Mouse (Mus musculus) CH12.LX (cell line): ENCODE measurements around the gene Fhl2. TPM values are rescaled to one million over a fixed set of nuclear protein-coding genes. Genes with fewer than 3 reads are reported as not detected.
A peak's percentile ranks its signal among the peaks of the same experiment; 100 is the strongest.

ENCODE experiments used
- DNase-seq: peaks from one replicate; pipeline ENCODE4 v3.0.0-alpha.2; 2013; ENCODE audit errors: extremely low read depth
- H3K27ac ChIP-seq: 2 replicates; pipeline ENCODE4 v1.5.1; 2012; ENCODE audit warnings: low read depth, mild to moderate bottlenecking, control low read depth, moderate library complexity; ENCODE audit not compliant: insufficient read depth
- H3K27me3 ChIP-seq: replicated peaks from 2 replicates; pipeline ENCODE3; 2012; ENCODE audit warnings: inconsistent platforms
- H3K36me3 ChIP-seq, 2 experiments: replicated peaks in 1 of 2; 2 replicates each; pipeline versions ENCODE3 to v1.6.1; 2012; ENCODE audit warnings: inconsistent platforms in 1 of 2, low read length in 1 of 2, mild to moderate bottlenecking in 1 of 2, mixed read lengths in 1 of 2, moderate library complexity in 1 of 2; ENCODE audit not compliant: control insufficient read depth in 1 of 2, insufficient read depth in 1 of 2
- H3K4me1 ChIP-seq, 2 experiments: 2 replicates each; pipeline ENCODE4 v1.6.1; 2012; ENCODE audit warnings: inconsistent platforms in 1 of 2, moderate library complexity in 1 of 2; ENCODE audit not compliant: insufficient read depth in 2 of 2, control insufficient read depth in 1 of 2
- H3K4me2 ChIP-seq: 2 replicates; pipeline ENCODE4 v1.6.1; 2012; ENCODE audit warnings: low read depth, mild to moderate bottlenecking, control low read depth; ENCODE audit not compliant: poor library complexity, insufficient read depth, severe bottlenecking
- H3K4me3 ChIP-seq, 3 experiments: fragments of 150-350 bp in 1 of 3; sonication (generic) in 1 of 3; replicated peaks in 1 of 3; 2 replicates each; pipeline versions ENCODE3 to v1.5.1; 2011 to 2012; ENCODE audit warnings: low read depth in 2 of 3, low read length in 2 of 3, mild to moderate bottlenecking in 2 of 3, moderate library complexity in 2 of 3, control low read depth in 1 of 3, improper control_type of control experiment in 1 of 3, inconsistent platforms in 1 of 3, mixed read lengths in 1 of 3; ENCODE audit not compliant: poor library complexity in 1 of 3
- H3K79me2 ChIP-seq: replicated peaks from 2 replicates; pipeline ENCODE4 v1.6.1; 2012; ENCODE audit warnings: mild to moderate bottlenecking, moderate library complexity; ENCODE audit not compliant: control insufficient read depth, poor library complexity, insufficient read depth, severe bottlenecking; ENCODE audit errors: extremely low read depth
- H3K9ac ChIP-seq: 2 replicates; pipeline ENCODE4 v1.6.1; 2012; ENCODE audit warnings: low read depth, mild to moderate bottlenecking, control low read depth, moderate library complexity; ENCODE audit not compliant: insufficient read depth
- H3K9me3 ChIP-seq: replicated peaks from 2 replicates; pipeline ENCODE3; 2012; ENCODE audit warnings: low read length, inconsistent platforms, mixed read lengths
- BHLHE40 ChIP-seq: IDR thresholded peaks from 2 replicates; pipeline ENCODE4 v1.6.1; 2011; ENCODE audit warnings: mild to moderate bottlenecking, low read depth, low read length, improper control_type of control experiment
- E2F4 ChIP-seq: IDR thresholded peaks from 2 replicates; pipeline ENCODE4 v1.6.1; 2011; ENCODE audit warnings: low read depth, low read length, improper control_type of control experiment; ENCODE audit not compliant: insufficient replicate concordance
- GABPA ChIP-seq: IDR thresholded peaks from 2 replicates; pipeline ENCODE4 v1.6.1; 2012; ENCODE audit warnings: low read depth, low read length, improper control_type of control experiment, inconsistent platforms; ENCODE audit not compliant: insufficient replicate concordance
- HCFC1 ChIP-seq: IDR thresholded peaks from 2 replicates; pipeline ENCODE4 v1.6.1; 2012; ENCODE audit warnings: low read depth, mild to moderate bottlenecking, inconsistent platforms, low read length, improper control_type of control experiment
- IRF4 ChIP-seq: IDR thresholded peaks from 2 replicates; pipeline ENCODE4 v1.6.1; 2014; ENCODE audit warnings: low read depth, mild to moderate bottlenecking, inconsistent platforms, low read length, improper control_type of control experiment
- JUN ChIP-seq: IDR thresholded peaks from 2 replicates; pipeline ENCODE4 v1.6.1; 2011; ENCODE audit warnings: low read depth, mild to moderate bottlenecking, low read length, improper control_type of control experiment, moderate library complexity; ENCODE audit not compliant: insufficient read depth
- JUND ChIP-seq: conservative IDR thresholded peaks from 2 replicates; pipeline ENCODE4 v1.6.1; 2011; ENCODE audit warnings: low read depth, low read length, improper control_type of control experiment
- KAT2A ChIP-seq: IDR thresholded peaks from 2 replicates; pipeline ENCODE4 v1.6.1; 2012; ENCODE audit warnings: low read length, improper control_type of control experiment, inconsistent platforms; ENCODE audit not compliant: insufficient replicate concordance
- NRF1 ChIP-seq: IDR thresholded peaks from 2 replicates; pipeline ENCODE4 v1.6.1; 2014; ENCODE audit warnings: low read depth, mild to moderate bottlenecking, inconsistent platforms, low read length, improper control_type of control experiment, moderate library complexity
- PAX5 ChIP-seq: IDR thresholded peaks from 2 replicates; pipeline ENCODE4 v1.6.1; 2012; ENCODE audit warnings: low read length, inconsistent platforms, mixed read lengths
- POLR2AphosphoS2 ChIP-seq: IDR thresholded peaks from 2 replicates; pipeline ENCODE4 v1.6.1; 2011; ENCODE audit warnings: low read depth, low read length, improper control_type of control experiment
- RAD21 ChIP-seq: IDR thresholded peaks from 2 replicates; pipeline ENCODE4 v1.6.1; 2011; ENCODE audit warnings: low read depth, mild to moderate bottlenecking, low read length, improper control_type of control experiment, moderate library complexity
- RCOR1 ChIP-seq: conservative IDR thresholded peaks from 2 replicates; pipeline ENCODE4 v1.6.1; 2012; ENCODE audit warnings: low read depth, mild to moderate bottlenecking, inconsistent platforms, low read length, improper control_type of control experiment
- TBP ChIP-seq: conservative IDR thresholded peaks from 2 replicates; pipeline ENCODE4 v1.6.1; 2011; ENCODE audit warnings: low read depth, low read length, improper control_type of control experiment
- USF2 ChIP-seq: conservative IDR thresholded peaks from 2 replicates; pipeline ENCODE4 v1.6.1; 2011; ENCODE audit warnings: low read depth, low read length, improper control_type of control experiment
- ZC3H11A ChIP-seq: IDR thresholded peaks from 2 replicates; pipeline ENCODE4 v1.6.1; 2012; ENCODE audit warnings: low read depth, mild to moderate bottlenecking, inconsistent platforms, low read length, improper control_type of control experiment
- ZMIZ1 ChIP-seq: IDR thresholded peaks from 2 replicates; pipeline ENCODE4 v1.6.1; 2012; ENCODE audit warnings: low read depth, mild to moderate bottlenecking, inconsistent platforms, low read length, improper control_type of control experiment
- dilution Hi-C: fragments of 300-500 bp; cut with MboI; formaldehyde crosslinking; loops from 2 replicates; pipeline ENCODE4 v1.14.3; 2020; ENCODE audit warnings: low sequenced_read_pairs; ENCODE audit not compliant: extremely low pct_unique_long_range_greater_than_20kb, extremely low pct_ligation_motif_present
- in situ Hi-C: fragments of 300-500 bp; cut with MboI; formaldehyde crosslinking; loops from 3 replicates; pipeline ENCODE4 v1.14.3; 2019; ENCODE audit warnings: low sequenced_read_pairs, low pct_ligation_motif_present, low pct_unique_long_range_greater_than_20kb, mixed read lengths
- polyA plus RNA-seq: library from polyadenylated mRNA; unstranded; fragments of >175 nt; gene quantifications from 2 replicates; pipeline ENCODE4 v1.2.1, GENCODE M21; 2012; ENCODE audit warnings: low read depth; ENCODE audit not compliant: insufficient read length
- total RNA-seq, 2 experiments: library from RNA; depleted of rRNA; stranded (reverse); fragments of 300-350 nt in 1 of 2; fragments of >200 nt in 1 of 2; gene quantifications; 2 replicates each; pipeline ENCODE4 v1.2.3; 2012 to 2014

Fhl2 gene
- total and polyA plus RNA-seq, 3 experiments: 0.13 to 0.21 (median 0.14) TPM

DNA sequence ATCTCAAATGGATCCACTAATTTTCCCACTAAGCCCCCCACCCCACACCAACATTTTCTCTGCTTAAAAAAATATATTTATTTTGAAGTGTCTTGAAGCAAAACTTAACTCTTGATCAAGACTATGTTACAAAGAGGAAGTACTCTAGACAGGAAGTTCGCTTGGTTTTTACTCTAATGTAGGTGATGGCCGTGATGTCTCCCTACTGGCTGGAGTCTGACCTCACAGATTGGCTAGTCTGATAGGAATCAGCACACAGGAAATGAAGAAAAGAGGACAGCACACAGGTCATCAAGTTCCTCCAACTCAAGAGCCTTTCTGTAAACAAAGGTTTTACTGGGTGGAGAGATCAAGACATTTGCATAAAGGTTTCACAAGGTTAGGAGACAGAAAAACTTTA, 44.4 kb upstream of the Fhl2 start:
- Histone ChIP-seq H3K36me3 (no peaks in the 10 kb centered on the region), H3K9me3 (no peaks in the 10 kb centered on the region), H3K79me2 (no peaks in the 10 kb centered on the region), H3K27me3 (no peaks in the 10 kb centered on the region), H3K4me3 (no peak overlapping the region), H3K9ac (no peak overlapping the region), H3K4me2 (no peak overlapping the region), H3K27ac (no peak overlapping the region), H3K4me1 (peaks cover 0 to 9% of the 10 kb centered on the region in 2 experiments; a peak in 2 of 4 replicates)
- DNase-seq: no peak
- 0 out of 2 replicates have a peak, but pooled peaks have one; percentile 23 for TF ChIP-seq IRF4
- TF ChIP-seq RAD21: no peak
- dilution Hi-C loops: no loop called here
- in situ Hi-C loops: no loop called here

GRCm38 (mm10) chr1:43239796-43240313, 43.1 kb upstream of the Fhl2 start:
- in situ Hi-C loops: no loop called here

DNA sequence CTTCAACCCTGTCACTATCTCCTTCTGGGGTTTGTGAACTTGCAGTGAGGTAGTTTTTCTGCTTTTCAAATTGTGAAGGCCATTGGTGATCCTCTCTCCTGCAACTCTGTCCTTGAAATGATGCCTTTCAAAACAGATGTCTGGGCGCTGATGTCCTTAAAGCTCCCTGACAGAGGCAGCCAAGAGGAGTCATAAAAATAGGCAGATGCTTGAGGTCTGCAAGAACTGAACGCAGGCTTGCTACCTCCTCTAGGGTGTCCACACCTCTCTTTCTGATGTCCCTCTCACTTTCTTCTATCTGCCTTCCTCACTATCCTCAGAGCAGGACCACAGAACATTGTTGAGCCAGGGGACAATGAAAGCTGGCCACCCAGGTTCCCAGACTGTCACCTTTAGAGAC, 41.7 kb upstream of the Fhl2 start:
- no peak overlapping the region for H3K27ac ChIP-seq
- in situ Hi-C loops: no loop called here
- TF ChIP-seq JUN (no peak), HCFC1 (no peak), USF2 (no peak), E2F4 (no peak), PAX5 (no peak), GABPA (no peak), POLR2AphosphoS2 (no peak), KAT2A (no peak), ZMIZ1 (no peak), ZC3H11A (no peak), BHLHE40 (no peak), NRF1 (no peak)

More at GRCm38 (mm10) chr1:43239796-43240313, 43.1 kb upstream of the Fhl2 start:
- Histone ChIP-seq H3K9ac (no peak overlapping the region), H3K9me3 (no peaks in the 10 kb centered on the region), H3K79me2 (no peaks in the 10 kb centered on the region), H3K4me2 (no peak overlapping the region), H3K27ac (no peak overlapping the region), H3K27me3 (no peaks in the 10 kb centered on the region), H3K4me1 (peaks cover 0 to 9% of the 10 kb centered on the region in 2 experiments; a peak in 2 of 4 replicates), H3K36me3 (no peaks in the 10 kb centered on the region), H3K4me3 (no peak overlapping the region)
- dilution Hi-C loops: no loop called here
- TF ChIP-seq GABPA: no peak
- TF ChIP-seq RCOR1: no peak
- TF ChIP-seq TBP: no peak
- no peak for TF ChIP-seq JUND
- DNase-seq: no peak

More for the DNA sequence above, 41.7 kb upstream of the Fhl2 start:
- no peaks in the 10 kb centered on the region for H3K36me3 ChIP-seq
- no peaks in the 10 kb centered on the region for H3K79me2 ChIP-seq
- DNase-seq: no peak
- dilution Hi-C loops: no loop called here
- H3K9me3 ChIP-seq: no peaks in the 10 kb centered on the region
- H3K4me1 ChIP-seq: peaks cover 0 to 9% of the 10 kb centered on the region in 2 experiments; a peak in 2 of 4 replicates
- H3K27me3 ChIP-seq: no peaks in the 10 kb centered on the region
- H3K4me2 ChIP-seq: no peak overlapping the region
- H3K4me3 ChIP-seq: no peak overlapping the region
- H3K9ac ChIP-seq: no peak overlapping the region
